In genomic region chr3:97311998-97312397, GRCm38 (mm10) we compare ENCODE assay signal across 8 mouse cellular contexts. TPM values are rescaled to one million over a fixed set of nuclear protein-coding genes. Genes with fewer than 3 reads are reported as not detected.
DNase-seq lines count a peak whose midpoint lies in the region; ATAC-seq and TF ChIP-seq lines count a peak whose summit lies in the region.

No protein-coding gene starts in this region.

- no peak for TF ChIP-seq POLR2A in lung, adult 2 months (IDR thresholded peaks at IDR 0.05; ENCODE audit: borderline replicate concordance, extremely low read depth, low read depth, low read length)
- TF ChIP-seq POLR2A in thymus, adult 2 months (IDR thresholded peaks at IDR 0.05; ENCODE audit: control insufficient read depth, extremely low read depth, insufficient read depth, low read length, poor library complexity) = no peak

- H3K4me2 ChIP-seq in forebrain, postnatal 0 days (ENCODE audit: low read depth) = peak overlapping the region; percentile 50

- H3K36me3 ChIP-seq in forebrain, postnatal 0 days (ENCODE audit: insufficient read depth) = no peaks in the 10 kb centered on the region
- H3K36me3 ChIP-seq in thymus, adult 2 months (ENCODE audit: control insufficient read depth, insufficient read depth, low read length) = no peaks in the 10 kb centered on the region

- 0 out of 2 replicates have a peak, but pooled peaks have one; percentile 23 for ATAC-seq in cerebellum, adult (ENCODE audit: insufficient number of reproducible peaks, low FRiP score, low TSS enrichment)
- ATAC-seq in forebrain, postnatal 0 days = peak; percentile 61

- WGBS in forebrain, postnatal 0 days = 12% methylated on average over 21 of the region's 21 CpGs
- 20% methylated on average over 21 of the region's 21 CpGs for WGBS in lung, adult 2 months
- WGBS in thymus, adult 2 months = 78% methylated on average over 21 of the region's 21 CpGs

- TF ChIP-seq CTCF in forebrain, postnatal 0 days (IDR thresholded peaks at IDR 0.05; ENCODE audit: low read depth) = no peak
- TF ChIP-seq CTCF in lung, adult 2 months (IDR thresholded peaks at IDR 0.05; ENCODE audit: insufficient read depth, low read length) = no peak
- TF ChIP-seq CTCF in thymus, adult 2 months (IDR thresholded peaks at IDR 0.05; ENCODE audit: borderline replicate concordance, control insufficient read depth, extremely low read depth, insufficient read depth, low read length, poor library complexity) = no peak

- H3K9ac ChIP-seq in forebrain, postnatal 0 days = peak overlapping the region; percentile 41

- H3K9me3 ChIP-seq in forebrain, postnatal 0 days (ENCODE audit: low read length) = no peaks in the 10 kb centered on the region

- intact Hi-C loops in heart, postnatal 10 days (cut with DNase I) = no loop called here

- H3K27ac ChIP-seq in forebrain, postnatal 0 days (ENCODE audit: low read depth, low read length) = peak overlapping the region; percentile 35; the same call in 1 of the 2 replicates
- no peak overlapping the region for H3K27ac ChIP-seq in thymus, adult 2 months (ENCODE audit: control insufficient read depth, insufficient read depth, low read length)

- peaks cover 8% of the 10 kb centered on the region; the same call in 1 of the 2 replicates for H3K4me1 ChIP-seq in forebrain, postnatal 0 days (ENCODE audit: insufficient read depth)
- H3K4me1 ChIP-seq in lung, adult 2 months (ENCODE audit: control insufficient read depth, insufficient read depth, low read length) = no peaks in the 10 kb centered on the region
- H3K4me1 ChIP-seq in thymus, adult 2 months (replicated peaks; ENCODE audit: control insufficient read depth, insufficient read depth, low read length) = peaks cover 6% of the 10 kb centered on the region; the same call in 1 of the 2 replicates

- H3K27me3 ChIP-seq in forebrain, postnatal 0 days (ENCODE audit: insufficient read depth, low read length) = no peaks in the 10 kb centered on the region
- H3K27me3 ChIP-seq in thymus, adult 2 months (ENCODE audit: control insufficient read depth, insufficient read depth, low read length) = no peaks in the 10 kb centered on the region

- peak overlapping the region; percentile 26 for H3K4me3 ChIP-seq in forebrain, postnatal 0 days (ENCODE audit: low read depth, low read length)
- peak overlapping the region; percentile 10 for H3K4me3 ChIP-seq in lung, adult 2 months (replicated peaks; ENCODE audit: extremely low read depth, low read depth, low read length)
- no peak overlapping the region for H3K4me3 ChIP-seq in thymus, adult 2 months (ENCODE audit: control insufficient read depth, insufficient read depth, low read length)

- no peak for DNase-seq in cerebellum, adult 11-12 months
- DNase-seq in forebrain, postnatal 0 days = peak; percentile 77
- peak; percentile 69 to 78 for DNase-seq in heart, postnatal 10 days
- DNase-seq in kidney, postnatal 4 days = peak; percentile 79 to 86
- DNase-seq in lung, adult 2 months = peak; percentile 26
- DNase-seq in retina, embryonic 14.5 days (ENCODE audit: low spot score) = peak; percentile 65
- DNase-seq in thymus, adult 2 months = no peak

RNA-seq across cellular contexts. Expression of gene Bcl9, which starts 14.3 kb away (rescaled TPM):
- total RNA-seq in forebrain, postnatal 0 days (2014; rRNA removed) = 32.5 and 46.4 TPM in 2 replicates
- polyA plus RNA-seq in forebrain, postnatal 0 days (2015; fragmentation: Nextera tagmentation; extraction: Ambion mirVana) = 48.3 and 62.8 TPM in 2 replicates
- total RNA-seq in heart, postnatal 10 days (2021) = 10 to 100 TPM; 26.0 to 26.8 TPM
- 11.5 and 15.4 TPM in 2 replicates for polyA plus RNA-seq in lung, adult 2 months (2012; rRNA removed)
- 22.8 and 25.8 TPM in 2 replicates for polyA plus RNA-seq in thymus, adult 2 months (2012; rRNA removed)

Comparison
In these comparisons a context has a peak if more than half of its experiments do, and no peak if none do; other contexts are left out.
1. DNase-seq: peak in forebrain, postnatal 0 days (single experiment), heart, postnatal 10 days (2 of 2), kidney, postnatal 4 days (2 of 2), lung, adult 2 months (single experiment) and retina, embryonic 14.5 days (single experiment); none in cerebellum, adult 11-12 months (single experiment) and thymus, adult 2 months (single experiment).